Mouse (Mus musculus) CD8-positive naive resting alpha-beta T cell, adult 2 months (primary cell): ENCODE measurements around the gene Lcn2.

ENCODE experiments used
- DNase-seq, 2 experiments: peaks; one replicate each; pipeline ENCODE4 v3.0.0; 2022; ENCODE audit warnings: low read depth in 2 of 2, low spot score in 2 of 2

The Lcn2 gene

DNA sequence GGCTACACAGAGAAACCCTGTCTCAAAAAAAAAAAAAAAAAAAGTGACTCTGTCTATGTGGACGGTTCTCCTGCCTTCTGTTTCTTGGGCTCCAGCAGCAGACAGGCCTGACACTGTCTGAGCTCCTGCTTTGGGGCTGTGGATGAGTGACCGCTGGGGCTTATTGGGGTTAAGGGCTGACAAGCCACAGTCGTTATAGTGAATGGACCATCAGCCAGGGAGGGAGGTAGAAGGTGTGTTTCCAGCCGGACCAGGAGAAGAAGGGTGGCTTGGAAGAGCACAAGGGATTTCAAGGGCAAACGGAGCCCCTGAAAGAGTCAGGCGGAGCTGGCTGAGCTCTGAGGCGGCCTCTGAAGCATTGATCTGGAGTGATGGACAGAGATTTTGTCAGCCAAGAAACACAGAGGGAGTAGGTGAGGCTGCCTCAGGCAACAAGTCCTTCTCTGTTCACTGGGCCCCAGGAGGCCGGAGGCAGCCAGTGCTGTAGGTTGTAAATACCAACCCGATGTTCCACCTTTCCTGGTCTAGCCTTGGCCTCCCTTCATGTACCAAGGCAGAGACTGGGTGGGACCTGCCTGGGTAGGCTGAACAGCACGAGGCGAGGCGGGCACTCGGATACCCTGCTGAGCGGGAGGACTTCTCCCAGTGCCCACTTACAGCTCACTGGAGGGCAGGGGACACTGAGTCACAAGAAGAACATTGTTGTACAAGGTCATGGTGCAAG lies 43.3 kb downstream of the Lcn2 start:
- DNase-seq = no peak

DNA sequence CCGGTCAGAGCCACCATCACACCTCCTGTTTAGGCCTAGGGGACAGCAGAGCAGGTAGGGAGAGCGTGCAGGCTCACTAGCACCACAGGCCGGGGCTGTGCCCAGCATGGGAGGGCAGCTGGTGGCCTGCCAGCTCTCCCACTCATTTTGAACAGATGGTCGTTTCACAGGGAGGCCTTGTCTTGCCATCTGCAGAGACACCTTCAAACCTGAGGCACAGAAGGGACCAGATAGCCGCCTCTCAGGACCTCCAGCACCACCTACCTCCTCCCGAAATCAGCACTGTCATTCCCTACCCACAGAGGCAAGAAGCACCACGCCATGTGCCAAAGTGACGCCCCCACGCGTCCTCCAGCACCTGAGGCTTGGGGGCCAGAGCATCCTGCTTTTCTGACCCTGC lies 44.0 kb downstream of the Lcn2 start:
- no peak for DNase-seq

DNA sequence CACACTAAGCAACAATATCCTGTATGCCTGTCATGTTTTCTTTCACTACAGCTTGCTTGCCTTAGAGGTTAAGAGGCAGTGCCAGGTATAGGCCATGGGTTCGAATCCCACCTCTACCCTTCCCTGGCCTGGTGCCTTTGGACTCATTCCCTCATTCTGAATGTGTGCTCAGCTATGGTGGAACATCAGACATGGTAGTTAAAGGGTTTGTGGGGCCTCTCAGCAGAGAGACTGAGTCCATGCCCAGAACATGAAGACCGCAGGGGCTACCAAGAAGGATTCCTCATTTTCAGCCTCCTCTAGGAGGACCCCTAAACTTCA lies 44.7 kb downstream of the Lcn2 start:
- no peak for DNase-seq

DNA sequence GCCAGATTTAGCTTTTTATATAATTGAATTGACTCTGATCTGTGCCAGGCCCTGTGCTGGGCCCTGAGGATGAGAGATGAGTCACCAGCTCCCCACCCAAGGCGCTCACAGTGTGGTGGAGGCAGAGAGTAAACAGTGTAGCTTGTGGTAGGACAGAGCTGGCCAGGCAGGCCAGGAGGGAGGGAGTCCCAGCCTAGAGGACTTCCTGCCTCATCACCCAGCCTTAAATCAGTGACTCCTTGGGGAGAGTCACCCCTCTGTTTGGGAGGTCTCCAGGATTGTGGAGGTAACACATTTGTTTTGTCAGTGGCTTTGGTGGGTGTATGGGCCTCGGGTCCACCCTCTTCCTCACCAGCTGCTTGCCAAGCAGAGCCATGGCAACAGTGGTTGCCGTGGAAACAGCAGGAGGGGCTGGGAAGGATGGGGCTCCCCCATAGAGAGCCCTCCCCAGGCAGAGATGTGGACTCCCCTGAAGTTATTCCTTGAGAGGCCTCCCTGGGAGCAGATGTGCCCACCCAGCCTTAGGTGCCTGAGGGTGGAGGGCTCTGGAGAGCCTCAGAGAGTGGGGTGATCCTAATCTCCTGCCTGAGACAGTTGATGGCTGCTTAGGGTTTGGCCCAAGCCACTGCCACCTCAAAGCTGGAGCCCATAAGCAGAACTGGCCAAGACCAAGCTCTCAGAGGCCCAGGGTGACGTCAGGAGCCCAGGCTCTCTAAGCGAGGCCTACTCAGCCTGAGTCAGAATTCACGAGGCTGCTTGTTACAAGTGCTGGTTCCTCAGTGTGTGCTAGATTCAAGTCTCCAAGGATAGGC lies 45.3 kb downstream of the Lcn2 start:
- DNase-seq = no peak

DNA sequence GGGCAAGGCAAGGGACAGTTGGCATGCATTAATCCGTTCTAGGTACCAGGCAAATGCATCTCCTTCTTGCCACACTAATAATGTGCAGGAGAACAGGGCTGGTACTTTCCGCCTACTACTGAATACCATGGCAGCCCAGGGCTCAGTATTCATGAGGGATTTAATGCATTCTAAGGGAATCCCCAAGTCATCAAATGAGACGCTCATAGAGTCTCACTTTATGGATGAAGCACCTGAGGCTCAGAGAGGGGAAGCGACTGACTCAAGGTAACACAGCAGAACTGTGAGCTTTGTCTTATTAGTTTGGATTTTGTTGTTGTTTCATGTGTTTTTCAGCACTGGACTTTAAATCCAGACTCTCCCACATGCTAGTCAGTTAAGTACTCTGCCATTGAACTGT lies 46.0 kb downstream of the Lcn2 start:
- no peak for DNase-seq

DNA sequence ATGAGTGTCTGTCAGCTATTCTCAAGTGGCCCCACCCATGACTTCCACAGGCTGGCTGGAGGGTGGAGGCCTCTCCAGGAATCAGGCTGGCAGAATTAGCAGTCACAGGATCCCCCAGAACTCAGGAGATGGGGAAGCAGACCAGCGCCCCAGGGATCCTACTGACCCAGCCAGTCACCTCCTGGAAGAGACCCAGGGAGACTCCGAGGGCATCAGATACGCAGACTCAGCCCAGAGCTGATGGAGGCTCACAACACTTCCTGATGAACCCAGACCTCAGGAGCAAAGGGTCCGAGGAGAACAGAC lies 46.5 kb downstream of the Lcn2 start:
- no peak for DNase-seq

DNA sequence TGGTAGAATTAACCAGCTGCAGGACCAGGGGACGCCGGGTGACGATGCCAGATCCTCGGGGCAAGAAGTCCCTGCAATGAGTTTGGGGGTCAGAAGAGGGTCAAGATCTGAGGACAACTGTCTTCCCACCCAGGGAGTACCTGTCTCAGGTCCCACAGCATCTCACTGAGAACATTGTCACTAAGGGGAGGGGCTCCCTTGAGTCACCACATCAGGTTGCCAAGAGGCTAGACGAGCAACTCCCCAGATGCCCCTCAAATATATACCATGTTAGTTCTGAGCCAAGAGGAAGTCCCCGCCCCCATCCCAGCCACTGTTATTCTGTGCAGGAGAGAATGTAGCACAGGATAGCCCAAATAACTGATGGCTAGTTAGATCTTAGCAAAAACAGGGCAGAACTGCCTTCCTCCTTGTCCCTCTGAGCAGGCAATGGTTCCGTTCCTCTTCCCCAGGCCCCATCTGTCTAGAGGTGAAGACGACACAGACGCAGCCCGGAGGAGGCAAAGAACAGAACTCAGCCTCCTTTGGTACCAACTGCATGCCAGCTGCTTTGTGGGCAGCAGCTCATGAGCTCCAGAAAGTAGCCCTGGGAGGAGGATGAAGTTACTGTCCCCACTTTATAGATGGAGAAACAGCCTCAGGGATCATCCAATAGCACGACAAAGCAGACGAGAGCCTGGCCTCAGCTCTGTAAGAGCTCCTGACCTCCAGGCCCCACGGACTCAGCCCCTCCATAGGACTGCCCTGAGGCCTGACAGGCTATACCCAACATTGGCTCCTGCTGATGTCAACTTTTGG lies 47.0 kb downstream of the Lcn2 start:
- DNase-seq = no peak

DNA sequence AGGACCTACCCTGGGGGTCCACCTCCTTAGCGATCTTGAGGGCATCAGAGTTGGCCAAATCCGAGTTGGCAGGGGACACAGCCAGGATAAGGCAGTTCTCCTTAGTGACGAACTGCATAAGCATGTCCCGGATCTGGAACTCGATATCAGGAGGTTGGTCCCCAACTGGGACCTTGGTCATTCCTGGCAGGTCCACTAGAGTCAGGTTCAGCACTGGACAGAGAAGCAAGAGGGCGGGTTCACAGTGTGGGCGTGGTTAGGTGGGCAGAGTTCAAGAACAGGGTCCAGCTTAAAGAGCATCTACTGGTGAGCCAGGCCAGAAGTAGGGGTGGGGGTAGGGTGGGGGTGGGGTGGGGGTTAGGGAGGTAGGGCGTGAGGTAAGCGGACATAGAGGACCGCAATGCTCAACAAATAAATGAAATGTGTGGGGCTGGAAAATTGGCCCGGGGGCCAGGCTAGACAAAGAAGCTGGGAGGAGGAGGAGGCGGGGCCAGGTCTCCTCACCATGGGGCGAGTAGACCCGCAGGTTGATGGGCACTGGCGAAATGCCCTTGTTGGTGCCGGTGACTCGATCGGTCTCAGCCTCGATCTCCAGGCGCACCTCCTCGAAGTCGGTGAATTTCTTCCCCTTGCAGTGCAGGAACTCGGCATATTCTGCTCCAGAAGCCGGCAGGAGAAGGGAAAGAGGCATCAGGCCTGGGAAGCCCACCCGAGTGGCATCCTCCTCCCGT lies 48.0 kb downstream of the Lcn2 start:
- no peak for DNase-seq

DNA sequence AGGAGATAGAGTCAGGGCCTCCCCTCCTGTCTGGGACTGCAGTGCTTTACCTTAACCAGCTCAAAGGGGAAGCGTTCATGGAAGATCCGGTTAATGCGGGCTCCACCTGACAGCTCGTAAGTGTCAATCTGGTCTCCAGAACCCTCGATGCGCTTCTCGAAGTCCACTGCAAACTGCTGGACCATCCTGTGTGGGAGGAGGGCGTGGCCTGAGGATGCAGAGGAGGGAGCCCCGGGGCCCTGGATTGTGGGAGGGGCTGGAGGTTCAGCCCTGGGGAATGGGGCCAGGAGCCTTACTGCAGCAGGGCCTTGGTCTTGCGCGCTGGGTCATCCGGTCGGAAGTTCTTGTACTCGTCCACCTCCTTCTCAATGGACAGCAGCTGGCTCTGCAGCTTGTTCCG lies 52.2 kb downstream of the Lcn2 start:
- no peak for DNase-seq
